Mouse (Mus musculus) embryonic fibroblast, embryonic 13.5 days (primary cell): ENCODE measurements around the gene Alkbh3.

Experiments
- CTCF ChIP-seq: IDR thresholded peaks from 2 replicates; pipeline ENCODE4 v1.5.1; 2011; ENCODE audit warnings: mild to moderate bottlenecking, control low read depth, low read length, moderate library complexity, borderline replicate concordance; ENCODE audit not compliant: insufficient read depth
- POLR2A ChIP-seq: IDR thresholded peaks from 2 replicates; pipeline ENCODE4 v1.6.1; 2011; ENCODE audit warnings: low read depth, mild to moderate bottlenecking, control low read depth, low read length, moderate library complexity

DNA sequence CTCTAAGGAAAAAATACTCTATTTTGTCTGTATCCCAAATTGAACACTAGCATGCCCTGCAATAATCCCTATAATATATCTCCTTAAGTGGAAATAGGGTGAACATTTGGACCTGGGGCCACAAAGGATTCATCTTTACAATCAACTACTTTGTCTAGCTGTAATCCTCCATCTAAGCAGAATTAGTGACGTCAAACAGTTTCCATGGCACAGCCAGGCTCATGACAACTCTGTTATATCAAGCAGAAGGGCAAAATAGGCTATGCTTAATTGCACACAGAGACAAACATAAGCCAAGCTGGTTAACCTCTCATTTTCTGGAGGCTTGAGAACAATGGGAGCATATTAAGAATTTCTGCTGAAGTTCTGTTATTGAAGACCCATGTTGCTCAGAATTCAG lies 37.7 kb upstream of the Alkbh3 start:
- TF ChIP-seq CTCF (no peak), POLR2A (no peak)
